Mouse (Mus musculus) thymus, adult 2 months (tissue): ENCODE measurements around the gene Rb1.

Source experiments
- CTCF ChIP-seq: fragments of 200-500 bp; IDR thresholded peaks from 2 replicates; pipeline ENCODE4 v1.5.1; 2012; ENCODE audit warnings: mild to moderate bottlenecking, control low read depth, low read length, moderate library complexity, borderline replicate concordance; ENCODE audit not compliant: control insufficient read depth, poor library complexity, insufficient read depth; ENCODE audit errors: extremely low read depth
- POLR2A ChIP-seq: fragments of 200-500 bp; IDR thresholded peaks from 2 replicates; pipeline ENCODE4 v1.6.1; 2012; ENCODE audit warnings: mild to moderate bottlenecking, low read length, control low read depth, moderate library complexity; ENCODE audit not compliant: control insufficient read depth, poor library complexity, insufficient read depth; ENCODE audit errors: extremely low read depth

GRCm38 (mm10) chr14:73252276-73252675 lies 73.3 kb downstream of the Rb1 start:
- TF ChIP-seq CTCF (no peak), POLR2A (no peak)
